Mouse (Mus musculus) hindbrain, embryonic 16.5 days (tissue): ENCODE results near the gene Dhx30. TPM values are rescaled to one million over a fixed set of nuclear protein-coding genes. Genes with fewer than 3 reads are reported as not detected.

Experiments used
- ATAC-seq: fragments of 200-750 bp; cut with Nextera tagmentation; 2 replicates; pipeline ENCODE4 v1.8.0; 2017; ENCODE audit warnings: moderate TSS enrichment, moderate library complexity
- H3K27ac ChIP-seq: fragments of 300-500 bp; sonication (generic); 2 replicates; pipeline ENCODE4 v1.5.1; 2014; ENCODE audit warnings: low read depth, mild to moderate bottlenecking, control low read depth, low read length, moderate library complexity
- H3K27me3 ChIP-seq: fragments of 300-500 bp; sonication (generic); replicated peaks from 2 replicates; pipeline ENCODE4 v1.6.1; 2014; ENCODE audit warnings: low read length; ENCODE audit not compliant: control insufficient read depth, insufficient read depth
- H3K36me3 ChIP-seq: fragments of 300-500 bp; sonication (generic); 2 replicates; pipeline ENCODE4 v1.6.1; 2014; ENCODE audit warnings: mild to moderate bottlenecking, low read length, moderate library complexity, mixed read lengths; ENCODE audit not compliant: control insufficient read depth, insufficient read depth
- H3K4me1 ChIP-seq: fragments of 300-500 bp; sonication (generic); 2 replicates; pipeline ENCODE4 v1.6.1; 2014; ENCODE audit warnings: low read depth, low read length; ENCODE audit not compliant: control insufficient read depth, insufficient read depth
- H3K4me2 ChIP-seq: fragments of 300-500 bp; sonication (generic); 2 replicates; pipeline ENCODE4 v1.6.1; 2014; ENCODE audit warnings: mild to moderate bottlenecking, low read length, control low read depth, moderate library complexity
- H3K4me3 ChIP-seq: fragments of 300-500 bp; sonication (generic); 2 replicates; pipeline ENCODE4 v1.5.1; 2014; ENCODE audit warnings: mild to moderate bottlenecking, low read length, control low read depth, moderate library complexity
- H3K9ac ChIP-seq: fragments of 300-500 bp; sonication (generic); 2 replicates; pipeline ENCODE4 v1.6.1; 2014; ENCODE audit warnings: low read depth, mild to moderate bottlenecking, control low read depth, low read length, moderate library complexity
- H3K9me3 ChIP-seq: fragments of 300-500 bp; sonication (generic); 2 replicates; pipeline ENCODE4 v1.6.1; 2014; ENCODE audit warnings: mild to moderate bottlenecking, low read length, moderate library complexity; ENCODE audit not compliant: control insufficient read depth
- WGBS: fragments of 180-500 bp; shearing (Covaris S2); extraction: QIAGEN DNeasy Blood & Tissue Kit; methylation state at CpG from one replicate; pipeline ENCODE4 v1.1.7; 2014; 5-methylcytosine and 5-hydroxymethylcytosine counted together
- polyA plus RNA-seq: library from polyadenylated mRNA; unstranded; fragments of >200 nt; fragmentation: Nextera tagmentation; extraction: Ambion mirVana; gene quantifications from 2 replicates; pipeline ENCODE4 v1.2.1, GENCODE M21; 2015

The Dhx30 gene
- polyA plus RNA-seq, 1 experiment from 2014 or later = 154 TPM

DNA sequence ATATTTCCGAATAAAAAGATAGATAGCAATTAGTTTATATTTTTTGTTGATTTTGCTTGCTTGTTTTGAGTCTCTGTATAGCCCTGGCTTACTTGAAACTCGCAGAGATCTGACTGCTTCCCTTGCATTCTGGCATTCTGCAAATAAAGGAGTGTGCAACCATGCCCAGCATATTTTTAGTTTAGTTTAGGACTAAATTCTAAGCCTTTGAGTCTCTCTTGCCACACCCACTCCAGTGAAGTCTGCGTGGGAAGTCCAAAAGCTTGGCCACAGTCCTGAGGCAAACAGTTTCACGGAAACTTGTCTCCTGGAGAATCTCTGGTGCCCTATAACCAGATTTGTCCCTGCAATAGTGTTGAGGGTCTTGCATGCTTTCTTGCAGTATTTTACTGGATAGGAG is 73.3 kb downstream of the Dhx30 start:
- Histone ChIP-seq H3K36me3 (no peaks in the 10 kb centered on the region), H3K9me3 (no peaks in the 10 kb centered on the region), H3K4me3 (no peak overlapping the region), H3K27me3 (no peaks in the 10 kb centered on the region), H3K27ac (no peak overlapping the region), H3K4me1 (peaks cover 5% of the 10 kb centered on the region; the same call in 1 of the 2 replicates), H3K9ac (no peak overlapping the region), H3K4me2 (no peak overlapping the region)
- ATAC-seq = no peak
- WGBS = 88% methylated on average over 4 of the region's 4 CpGs

DNA sequence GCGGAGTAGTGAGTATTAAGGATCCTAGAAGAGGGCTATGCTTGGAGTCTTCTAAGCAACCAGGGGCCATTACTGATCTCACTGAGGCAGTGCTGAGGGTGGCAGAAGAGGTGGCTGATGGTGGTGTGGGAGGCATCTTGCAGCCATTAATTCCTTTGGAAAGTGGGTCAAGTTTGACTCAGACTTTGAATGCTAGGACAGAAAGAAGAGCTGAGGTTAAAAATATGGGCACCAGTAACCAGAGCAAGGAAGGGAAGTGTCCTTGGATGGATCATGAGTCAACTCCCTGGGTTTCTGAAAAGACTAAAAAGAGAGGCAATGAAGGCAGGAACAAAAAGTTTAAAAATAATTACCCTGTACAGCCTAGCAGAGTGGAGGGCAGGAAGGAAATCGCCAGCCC is 79.1 kb downstream of the Dhx30 start:
- no peak for ATAC-seq
- H3K36me3 ChIP-seq = peaks cover 12% of the 10 kb centered on the region; the same call in 1 of the 2 replicates
- 95% methylated on average over 2 of the region's 2 CpGs for whole genome bisulfite sequencing
- H3K4me3 ChIP-seq = no peak overlapping the region
- no peak overlapping the region for H3K9ac ChIP-seq
- H3K27me3 ChIP-seq = no peaks in the 10 kb centered on the region
- H3K4me2 ChIP-seq = no peak overlapping the region
- H3K4me1 ChIP-seq = no peaks in the 10 kb centered on the region
- no peaks in the 10 kb centered on the region for H3K9me3 ChIP-seq
- H3K27ac ChIP-seq = no peak overlapping the region

DNA sequence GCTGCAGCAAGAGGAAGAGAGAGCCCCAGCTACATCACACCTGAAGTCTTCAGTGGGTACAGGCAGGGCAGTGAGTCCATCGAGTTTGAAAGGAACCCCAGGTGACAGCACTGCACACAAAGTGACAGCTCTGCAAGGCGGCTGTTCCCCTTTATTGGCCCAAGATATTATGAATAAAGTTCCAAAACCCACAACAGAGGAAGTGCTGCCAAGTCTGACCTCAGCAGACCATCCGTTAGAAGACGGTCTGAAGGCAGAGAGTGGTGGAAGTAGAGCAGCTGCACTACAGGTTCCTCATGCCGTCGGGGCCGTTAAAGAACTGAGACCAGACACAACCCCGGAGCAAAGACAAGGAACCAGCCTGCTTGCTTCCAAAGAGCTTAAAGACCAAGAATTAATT is 79.7 kb downstream of the Dhx30 start:
- 87% methylated on average over 8 of the region's 8 CpGs for WGBS
- H3K27ac ChIP-seq = no peak overlapping the region
- no peak overlapping the region for H3K4me3 ChIP-seq
- H3K4me1 ChIP-seq = no peaks in the 10 kb centered on the region
- no peak for ATAC-seq
- H3K27me3 ChIP-seq = no peaks in the 10 kb centered on the region
- H3K4me2 ChIP-seq = no peak overlapping the region
- H3K9me3 ChIP-seq = no peaks in the 10 kb centered on the region
- peaks cover 12% of the 10 kb centered on the region; the same call in 1 of the 2 replicates for H3K36me3 ChIP-seq
- H3K9ac ChIP-seq = no peak overlapping the region

- H3K4me3 ChIP-seq = no peak overlapping the region
- ATAC-seq = no peak
- no peak overlapping the region for H3K4me2 ChIP-seq
- H3K27me3 ChIP-seq = no peaks in the 10 kb centered on the region
- no peaks in the 10 kb centered on the region for H3K4me1 ChIP-seq
- H3K9me3 ChIP-seq = no peaks in the 10 kb centered on the region
- peaks cover 12% of the 10 kb centered on the region; the same call in 1 of the 2 replicates for H3K36me3 ChIP-seq
- WGBS = 78% methylated on average over 4 of the region's 4 CpGs
- H3K27ac ChIP-seq = no peak overlapping the region
- no peak overlapping the region for H3K9ac ChIP-seq
These were observed 82.5 kb downstream of the Dhx30 start for GRCm38 (mm10) chr9:110035091-110035490.

Other genes with a start within 250 kb of the Dhx30 start
- gene Cdc25a, start 242.3 kb downstream of the Dhx30 start, polyA plus RNA-seq = 9.1 and 11.0 TPM in 2 replicates
- 206 and 219 TPM in 2 replicates for gene Map4, start 186.4 kb downstream of the Dhx30 start, polyA plus RNA-seq
- 69.3 and 77.6 TPM in 2 replicates for gene Smarcc1, start 122 bp downstream of the Dhx30 start, polyA plus RNA-seq
- 207 and 212 TPM in 2 replicates for gene Cspg5, start 126.0 kb upstream of the Dhx30 start, polyA plus RNA-seq
- 39.0 and 40.2 TPM in 2 replicates for gene Elp6, start 187.3 kb upstream of the Dhx30 start, polyA plus RNA-seq
- gene Scap, start 215.5 kb upstream of the Dhx30 start, polyA plus RNA-seq = 57.8 and 59.0 TPM in 2 replicates